Mouse (Mus musculus) limb, embryonic 14.5 days (tissue): ENCODE data around the gene Qk. TPM values are rescaled to one million over a fixed set of nuclear protein-coding genes. Genes with fewer than 3 reads are reported as not detected.

ENCODE experiments used
- ATAC-seq: fragments of 200-750 bp; cut with Nextera tagmentation; 2 replicates; pipeline ENCODE4 v1.8.0; 2017; ENCODE audit warnings: low read depth, moderate number of reproducible peaks, moderate TSS enrichment; ENCODE audit not compliant: low FRiP score
- DNase-seq: peaks from one replicate; pipeline ENCODE4 v3.0.0-alpha.2; 2015; ENCODE audit warnings: low spot score
- H3K27ac ChIP-seq: fragments of 300-500 bp; sonication (generic); replicated peaks from 2 replicates; pipeline ENCODE4 v1.5.1; 2014; ENCODE audit warnings: low read depth, mild to moderate bottlenecking, low read length, moderate library complexity, mixed read lengths
- H3K27me3 ChIP-seq: fragments of 300-500 bp; sonication (generic); 2 replicates; pipeline ENCODE4 v1.6.1; 2014; ENCODE audit warnings: low read length, mixed read lengths; ENCODE audit not compliant: control insufficient read depth, insufficient read depth
- H3K36me3 ChIP-seq: fragments of 300-500 bp; sonication (generic); 2 replicates; pipeline ENCODE4 v1.6.1; 2014; ENCODE audit warnings: mild to moderate bottlenecking, low read length, moderate library complexity, mixed read lengths; ENCODE audit not compliant: control insufficient read depth, insufficient read depth
- H3K4me1 ChIP-seq: fragments of 300-500 bp; sonication (generic); 2 replicates; pipeline ENCODE4 v1.6.1; 2014; ENCODE audit warnings: antibody characterized with exemption, low read length, mixed read lengths; ENCODE audit not compliant: control insufficient read depth, insufficient read depth
- H3K4me2 ChIP-seq: fragments of 300-500 bp; sonication (generic); replicated peaks from 2 replicates; pipeline ENCODE4 v1.6.1; 2014; ENCODE audit warnings: low read depth, mild to moderate bottlenecking, low read length, moderate library complexity; ENCODE audit not compliant: severe bottlenecking
- H3K4me3 ChIP-seq: fragments of 300-500 bp; sonication (generic); replicated peaks from 2 replicates; pipeline ENCODE4 v1.5.1; 2014; ENCODE audit warnings: low read length
- H3K9ac ChIP-seq: fragments of 300-500 bp; sonication (generic); 2 replicates; pipeline ENCODE4 v1.6.1; 2014; ENCODE audit warnings: mild to moderate bottlenecking, low read depth, low read length, moderate library complexity; ENCODE audit not compliant: severe bottlenecking
- H3K9me3 ChIP-seq: fragments of 300-500 bp; sonication (generic); 2 replicates; pipeline ENCODE4 v1.6.1; 2016; ENCODE audit warnings: low read length; ENCODE audit not compliant: control insufficient read depth
- POLR2A ChIP-seq: fragments of 200-500 bp; IDR thresholded peaks from 2 replicates; pipeline ENCODE4 v1.8.0; 2012; ENCODE audit warnings: inconsistent platforms, mild to moderate bottlenecking, moderate library complexity, borderline replicate concordance; ENCODE audit not compliant: insufficient read depth, insufficient read length; ENCODE audit errors: extremely low read depth
- WGBS: fragments of 180-500 bp; shearing (Covaris S2); extraction: QIAGEN DNeasy Blood & Tissue Kit; methylation state at CpG from one replicate; pipeline ENCODE4 v1.1.7; 2014; 5-methylcytosine and 5-hydroxymethylcytosine counted together
- polyA plus RNA-seq, 2 experiments: library from polyadenylated mRNA; depleted of rRNA in 1 of 2; stranded (reverse) in 1 of 2; unstranded in 1 of 2; fragments of >200 nt; fragmentation: Nextera tagmentation in 1 of 2; extraction: Ambion mirVana in 1 of 2; gene quantifications; 2 replicates each; pipeline versions ENCODE4 v1.2.1 to v1.2.3; 2012 to 2014

Qk gene
- polyA plus RNA-seq, 2 experiments: 52.7 to 164 TPM

GRCm38 (mm10) chr17:10240081-10240480, 79.6 kb downstream of the Qk start:
- ATAC-seq (no peak), DNase-seq (no peak)
- Histone ChIP-seq H3K9me3 (no peaks in the 10 kb centered on the region), H3K27ac (no peak overlapping the region), H3K4me1 (no peaks in the 10 kb centered on the region), H3K4me2 (no peak overlapping the region), H3K4me3 (no peak overlapping the region), H3K36me3 (no peaks in the 10 kb centered on the region), H3K9ac (no peak overlapping the region), H3K27me3 (no peaks in the 10 kb centered on the region)
- WGBS: 84% methylated on average over 1 of the region's 1 CpGs
- TF ChIP-seq POLR2A: no peak

GRCm38 (mm10) chr17:10236595-10236994, 83.1 kb downstream of the Qk start:
- WGBS: 95% methylated on average over 2 of the region's 2 CpGs
- Histone ChIP-seq H3K27me3 (no peaks in the 10 kb centered on the region), H3K9me3 (no peaks in the 10 kb centered on the region), H3K4me1 (no peaks in the 10 kb centered on the region), H3K9ac (no peak overlapping the region), H3K36me3 (peaks cover 5% of the 10 kb centered on the region; the same call in 1 of the 2 replicates), H3K4me2 (no peak overlapping the region), H3K4me3 (no peak overlapping the region), H3K27ac (no peak overlapping the region)
- ATAC-seq: no peak
- no peak for TF ChIP-seq POLR2A
- no peak for DNase-seq

- Histone ChIP-seq H3K27me3 (no peaks in the 10 kb centered on the region), H3K36me3 (peaks cover 5% of the 10 kb centered on the region; the same call in 1 of the 2 replicates), H3K9ac (no peak overlapping the region), H3K9me3 (no peaks in the 10 kb centered on the region), H3K4me3 (no peak overlapping the region), H3K4me2 (no peak overlapping the region), H3K4me1 (no peaks in the 10 kb centered on the region), H3K27ac (no peak overlapping the region)
- DNase-seq: no peak
- 94% methylated on average over 3 of the region's 3 CpGs for WGBS
- ATAC-seq: no peak
- no peak for TF ChIP-seq POLR2A
These were observed 87.2 kb downstream of the Qk start for GRCm38 (mm10) chr17:10232406-10232805.

GRCm38 (mm10) chr17:10227798-10228538, 91.7 kb downstream of the Qk start:
- no peak for DNase-seq
- TF ChIP-seq POLR2A: no peak
- WGBS: 76% methylated on average over 3 of the region's 3 CpGs
- ATAC-seq: no peak
- no peak overlapping the region for H3K27ac ChIP-seq
- no peak overlapping the region for H3K4me2 ChIP-seq
- H3K4me1 ChIP-seq: no peaks in the 10 kb centered on the region
- no peaks in the 10 kb centered on the region for H3K27me3 ChIP-seq
- H3K9ac ChIP-seq: no peak overlapping the region
- H3K9me3 ChIP-seq: no peaks in the 10 kb centered on the region
- no peaks in the 10 kb centered on the region; the same call in 1 of the 2 replicates for H3K36me3 ChIP-seq
- no peak overlapping the region for H3K4me3 ChIP-seq

- Histone ChIP-seq H3K4me3 (no peak overlapping the region), H3K4me2 (no peak overlapping the region), H3K27me3 (no peaks in the 10 kb centered on the region), H3K9me3 (no peaks in the 10 kb centered on the region), H3K36me3 (peaks cover 19% of the 10 kb centered on the region), H3K4me1 (no peaks in the 10 kb centered on the region), H3K27ac (no peak overlapping the region), H3K9ac (no peak overlapping the region)
- 89% methylated on average over 5 of the region's 5 CpGs for WGBS
- ATAC-seq: no peak
- DNase-seq: no peak
- no peak for TF ChIP-seq POLR2A
These were observed 103.5 kb downstream of the Qk start for GRCm38 (mm10) chr17:10216164-10216563.
